Mouse (Mus musculus): ENCODE measurements around the gene Sestd1.
A peak's percentile ranks its signal among the peaks of the same experiment; 100 is the strongest.

The Sestd1 gene

GRCm38 (mm10) chr2:77280512-77281409 is at the start of gene Sestd1:
TSS of gene Sestd1 (minus strand) at chr2:77280592.
- no peak for DNase-seq (ENCODE audit: low spot score in 2 of 2)

- DNase-seq (ENCODE audit: low spot score in 2 of 2), result no peak
These were observed 46.9 kb upstream of the Sestd1 start for GRCm38 (mm10) chr2:77327246-77327645.

GRCm38 (mm10) chr2:77323739-77324138 is 43.3 kb upstream of the Sestd1 start:
- no peak for DNase-seq (ENCODE audit: low spot score in 2 of 2)

GRCm38 (mm10) chr2:77323156-77323555 is 42.8 kb upstream of the Sestd1 start:
- no peak for DNase-seq (ENCODE audit: low spot score in 2 of 2)

GRCm38 (mm10) chr2:77319196-77319595 is 38.8 kb upstream of the Sestd1 start:
- DNase-seq (ENCODE audit: low spot score in 2 of 2), result no peak

- no peak for DNase-seq (ENCODE audit: low spot score in 2 of 2)
These were observed 36.6 kb upstream of the Sestd1 start for GRCm38 (mm10) chr2:77316961-77317360.

GRCm38 (mm10) chr2:77313846-77314245 is 33.5 kb upstream of the Sestd1 start:
- no peak for DNase-seq (ENCODE audit: low spot score in 2 of 2)

GRCm38 (mm10) chr2:77312616-77313015 is 32.2 kb upstream of the Sestd1 start:
- DNase-seq (ENCODE audit: low spot score in 2 of 2), result no peak

GRCm38 (mm10) chr2:77309313-77309712 is 28.9 kb upstream of the Sestd1 start:
- DNase-seq (ENCODE audit: low spot score in 2 of 2), result peak; percentile 24 to 67

- DNase-seq (ENCODE audit: low spot score in 2 of 2), result no peak
These were observed 24.1 kb upstream of the Sestd1 start for GRCm38 (mm10) chr2:77304494-77304893.

- no peak for DNase-seq (ENCODE audit: low spot score in 2 of 2)
These were observed 23.3 kb upstream of the Sestd1 start for GRCm38 (mm10) chr2:77303716-77304115.

- no peak for DNase-seq (ENCODE audit: low spot score in 2 of 2)
These were observed 22.4 kb upstream of the Sestd1 start for GRCm38 (mm10) chr2:77302655-77303348.

GRCm38 (mm10) chr2:77301687-77302389 is 21.4 kb upstream of the Sestd1 start:
- no peak for DNase-seq (ENCODE audit: low spot score in 2 of 2)

- DNase-seq (ENCODE audit: low spot score in 2 of 2), result no peak
These were observed 9.3 kb upstream of the Sestd1 start for GRCm38 (mm10) chr2:77289701-77290100.

- no peak for DNase-seq (ENCODE audit: low spot score in 2 of 2)
These were observed 6.4 kb upstream of the Sestd1 start for GRCm38 (mm10) chr2:77286755-77287154.

GRCm38 (mm10) chr2:77284281-77284899 is 4.0 kb upstream of the Sestd1 start:
- DNase-seq (ENCODE audit: low spot score in 2 of 2), result no peak

- peak in 1 of 2 experiments; percentile 63 for DNase-seq (ENCODE audit: low spot score in 2 of 2)
These were observed 406 bp downstream of the Sestd1 start for GRCm38 (mm10) chr2:77279861-77280511.

- no peak for DNase-seq (ENCODE audit: low spot score in 2 of 2)
These were observed 3.1 kb downstream of the Sestd1 start for GRCm38 (mm10) chr2:77277272-77277671.

GRCm38 (mm10) chr2:77275851-77276250 is 4.5 kb downstream of the Sestd1 start:
- DNase-seq (ENCODE audit: low spot score in 2 of 2), result no peak

GRCm38 (mm10) chr2:77274976-77275641 is 5.3 kb downstream of the Sestd1 start:
- no peak for DNase-seq (ENCODE audit: low spot score in 2 of 2)

- DNase-seq (ENCODE audit: low spot score in 2 of 2), result no peak
These were observed 7.4 kb downstream of the Sestd1 start for GRCm38 (mm10) chr2:77272953-77273352.
